Mouse (Mus musculus) kidney, embryonic 15.5 days (tissue): ENCODE measurements around the gene Txndc2. TPM values are rescaled to one million over a fixed set of nuclear protein-coding genes. Genes with fewer than 3 reads are reported as not detected.

ENCODE experiments used
- ATAC-seq: fragments of 200-750 bp; cut with Nextera tagmentation; replicated peaks from 2 replicates; pipeline ENCODE4 v1.8.0; 2017; ENCODE audit warnings: moderate TSS enrichment; ENCODE audit not compliant: low FRiP score
- H3K27ac ChIP-seq: fragments of 300-500 bp; sonication (generic); 2 replicates; pipeline ENCODE4 v1.5.1; 2015; ENCODE audit warnings: mild to moderate bottlenecking, inconsistent platforms
- H3K27me3 ChIP-seq: fragments of 300-500 bp; sonication (generic); 2 replicates; pipeline ENCODE4 v1.6.1; 2015; ENCODE audit warnings: inconsistent platforms
- H3K36me3 ChIP-seq: fragments of 300-500 bp; sonication (generic); 2 replicates; pipeline ENCODE4 v1.6.1; 2015; ENCODE audit warnings: inconsistent platforms
- H3K4me1 ChIP-seq: fragments of 300-500 bp; sonication (generic); 2 replicates; pipeline ENCODE4 v1.6.1; 2015; ENCODE audit warnings: inconsistent platforms
- H3K4me2 ChIP-seq: fragments of 300-500 bp; sonication (generic); 2 replicates; pipeline ENCODE4 v1.6.1; 2015; ENCODE audit warnings: moderate library complexity, mild to moderate bottlenecking, inconsistent platforms
- H3K4me3 ChIP-seq: fragments of 300-500 bp; sonication (generic); replicated peaks from 2 replicates; pipeline ENCODE4 v1.5.1; 2015; ENCODE audit warnings: mild to moderate bottlenecking, inconsistent platforms
- H3K9ac ChIP-seq: fragments of 300-500 bp; sonication (generic); 2 replicates; pipeline ENCODE4 v1.6.1; 2015; ENCODE audit warnings: mild to moderate bottlenecking, inconsistent platforms
- H3K9me3 ChIP-seq: fragments of 300-500 bp; sonication (generic); replicated peaks from 2 replicates; pipeline ENCODE4 v1.6.1; 2016; ENCODE audit warnings: inconsistent platforms
- WGBS: fragments of 180-500 bp; shearing (Covaris S2); methylation state at CpG from one replicate; pipeline ENCODE4 v1.1.7; 2015; ENCODE audit warnings: mixed read lengths; 5-methylcytosine and 5-hydroxymethylcytosine counted together
- polyA plus RNA-seq: library from polyadenylated mRNA; unstranded; fragments of >200 nt; fragmentation: Nextera tagmentation; extraction: Ambion mirVana; gene quantifications from 2 replicates; pipeline ENCODE4 v1.2.1, GENCODE M21; 2015

Txndc2 gene
- not detected in 2 replicates for polyA plus RNA-seq

- no peak within 1 kb of the TSS for H3K9ac ChIP-seq
- no peak within 1 kb of the TSS for H3K4me3 ChIP-seq
- 84% methylated on average over 11 of the region's 11 CpGs for WGBS
- no peaks in the 10 kb centered on the region for H3K9me3 ChIP-seq
- H3K36me3 ChIP-seq, result no peaks in the 10 kb centered on the region
- H3K4me2 ChIP-seq, result peak within 1 kb of the TSS; percentile 17; the same call in 1 of the 2 replicates
- peak within 1 kb of the TSS; percentile 33 for H3K27ac ChIP-seq
- peaks cover 17% of the 10 kb centered on the region for H3K4me1 ChIP-seq
- no peaks in the 10 kb centered on the region for H3K27me3 ChIP-seq
- ATAC-seq, result no peak
These were observed at the start of gene Txndc2 for GRCm38 (mm10) chr17:65641734-65642218. Gene Txndc2, minus strand, starts transcription at chr17:65642168.

GRCm38 (mm10) chr17:65683731-65684130, 41.8 kb upstream of the Txndc2 start:
- ATAC-seq, result no peak
- Histone ChIP-seq H3K27ac (no peak overlapping the region), H3K9ac (no peak overlapping the region), H3K36me3 (no peaks in the 10 kb centered on the region), H3K27me3 (no peaks in the 10 kb centered on the region), H3K4me2 (no peak overlapping the region), H3K4me1 (no peaks in the 10 kb centered on the region), H3K4me3 (no peak overlapping the region), H3K9me3 (no peaks in the 10 kb centered on the region)
- 79% methylated on average over 2 of the region's 2 CpGs for WGBS

DNA sequence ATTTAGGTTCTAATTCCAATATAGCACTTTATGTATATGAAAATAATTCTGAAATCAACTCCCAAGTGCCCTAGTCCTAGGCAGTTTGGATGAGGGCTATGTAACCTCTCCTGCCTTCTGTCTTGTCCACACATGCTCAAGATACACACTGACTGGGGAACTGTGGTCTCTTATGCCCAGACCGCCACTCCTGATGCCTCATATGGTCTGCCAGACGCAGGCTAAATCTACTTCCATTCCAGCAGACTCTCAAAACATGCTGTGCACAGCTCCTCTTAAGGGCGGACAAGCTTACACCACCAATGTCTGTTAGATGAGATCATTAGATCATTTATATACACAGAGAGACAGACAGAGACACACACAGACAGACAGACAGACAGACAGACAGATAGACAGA, 41.3 kb upstream of the Txndc2 start:
- 88% methylated on average over 3 of the region's 3 CpGs for WGBS
- no peaks in the 10 kb centered on the region for H3K4me1 ChIP-seq
- ATAC-seq, result no peak
- no peak overlapping the region for H3K4me3 ChIP-seq
- no peaks in the 10 kb centered on the region for H3K36me3 ChIP-seq
- no peak overlapping the region for H3K4me2 ChIP-seq
- H3K9me3 ChIP-seq, result no peaks in the 10 kb centered on the region
- no peaks in the 10 kb centered on the region for H3K27me3 ChIP-seq
- H3K9ac ChIP-seq, result no peak overlapping the region
- no peak overlapping the region for H3K27ac ChIP-seq

DNA sequence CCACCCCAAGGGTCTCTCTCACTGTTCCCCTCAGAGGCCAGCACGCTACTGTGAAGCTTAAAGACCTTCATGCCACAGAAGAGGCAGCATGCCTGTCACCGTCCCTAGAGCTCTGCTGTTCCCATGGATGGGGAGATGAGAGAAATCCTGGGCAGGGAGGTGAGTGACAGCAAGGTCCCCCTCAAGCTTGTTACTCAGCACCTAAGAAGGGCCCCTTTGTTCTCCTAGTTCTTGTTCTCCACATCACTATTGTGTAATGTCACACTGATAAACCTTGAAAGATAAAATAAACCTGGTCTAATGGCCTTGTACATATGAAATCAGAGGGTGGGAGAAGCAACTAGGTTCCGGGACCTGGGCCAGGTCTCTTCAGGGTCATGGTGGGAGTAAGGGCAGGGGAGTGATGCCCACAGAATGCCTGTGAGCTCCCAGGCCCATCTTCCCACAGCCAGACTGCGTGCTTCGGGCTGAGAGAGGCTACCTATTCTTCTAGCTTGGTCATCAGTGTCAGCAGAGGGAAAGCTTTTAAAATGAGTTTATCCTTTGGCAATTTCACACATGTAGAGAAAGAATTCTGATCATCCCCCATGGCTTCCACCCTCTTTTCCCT, 40.2 kb upstream of the Txndc2 start:
- Histone ChIP-seq H3K36me3 (no peaks in the 10 kb centered on the region), H3K9ac (no peak overlapping the region), H3K4me1 (no peaks in the 10 kb centered on the region), H3K27ac (no peak overlapping the region), H3K27me3 (no peaks in the 10 kb centered on the region), H3K4me2 (no peak overlapping the region), H3K4me3 (no peak overlapping the region), H3K9me3 (no peaks in the 10 kb centered on the region)
- 91% methylated on average over 5 of the region's 5 CpGs for WGBS
- no peak for ATAC-seq

DNA sequence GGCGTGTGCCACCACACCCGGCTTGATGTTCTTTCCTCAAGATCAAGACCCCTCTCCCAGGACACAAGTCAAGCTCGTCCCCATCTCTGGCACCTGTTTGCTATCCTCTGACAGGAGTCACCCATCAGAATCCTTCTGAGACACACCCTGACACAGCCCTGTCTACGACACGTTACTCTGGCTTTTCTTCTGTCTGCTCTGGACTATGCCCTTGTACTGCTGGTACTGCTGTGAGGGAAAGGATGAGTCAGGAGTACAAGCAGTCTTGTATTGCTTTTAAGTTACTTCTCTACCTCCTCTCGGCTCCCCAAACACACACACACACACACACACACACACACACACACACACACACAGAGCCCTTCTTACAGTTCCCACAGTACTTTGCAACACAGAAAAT, 39.5 kb upstream of the Txndc2 start:
- WGBS, result 77% methylated on average over 6 of the region's 6 CpGs
- no peaks in the 10 kb centered on the region for H3K36me3 ChIP-seq
- no peak overlapping the region for H3K4me3 ChIP-seq
- H3K9me3 ChIP-seq, result no peaks in the 10 kb centered on the region
- no peak overlapping the region for H3K4me2 ChIP-seq
- no peaks in the 10 kb centered on the region for H3K27me3 ChIP-seq
- no peak for ATAC-seq
- no peak overlapping the region for H3K9ac ChIP-seq
- no peak overlapping the region for H3K27ac ChIP-seq
- H3K4me1 ChIP-seq, result no peaks in the 10 kb centered on the region

GRCm38 (mm10) chr17:65680801-65681412, 38.9 kb upstream of the Txndc2 start:
- WGBS, result 78% methylated on average over 2 of the region's 2 CpGs
- Histone ChIP-seq H3K27ac (no peak overlapping the region), H3K27me3 (no peaks in the 10 kb centered on the region), H3K9ac (no peak overlapping the region), H3K4me2 (no peak overlapping the region), H3K9me3 (no peaks in the 10 kb centered on the region), H3K4me3 (no peak overlapping the region), H3K4me1 (no peaks in the 10 kb centered on the region), H3K36me3 (no peaks in the 10 kb centered on the region)
- no peak for ATAC-seq

- Histone ChIP-seq H3K27ac (no peak overlapping the region), H3K27me3 (no peaks in the 10 kb centered on the region), H3K4me3 (no peak overlapping the region), H3K4me1 (no peaks in the 10 kb centered on the region), H3K9ac (no peak overlapping the region), H3K36me3 (no peaks in the 10 kb centered on the region), H3K4me2 (no peak overlapping the region), H3K9me3 (no peaks in the 10 kb centered on the region)
- WGBS, result 66% methylated on average over 14 of the region's 14 CpGs
- ATAC-seq, result no peak
These were observed 38.0 kb upstream of the Txndc2 start for GRCm38 (mm10) chr17:65679806-65680446.

- no peak overlapping the region for H3K9ac ChIP-seq
- H3K4me2 ChIP-seq, result no peak overlapping the region
- no peaks in the 10 kb centered on the region for H3K27me3 ChIP-seq
- no peaks in the 10 kb centered on the region for H3K36me3 ChIP-seq
- H3K9me3 ChIP-seq, result no peaks in the 10 kb centered on the region; the same call in 1 of the 2 replicates
- no peak for ATAC-seq
- H3K4me3 ChIP-seq, result no peak overlapping the region
- H3K27ac ChIP-seq, result no peak overlapping the region
- 92% methylated on average over 1 of the region's 1 CpGs for WGBS
- no peaks in the 10 kb centered on the region for H3K4me1 ChIP-seq
These were observed 35.8 kb upstream of the Txndc2 start for GRCm38 (mm10) chr17:65677742-65678141.

- no peaks in the 10 kb centered on the region for H3K27me3 ChIP-seq
- WGBS, result 90% methylated on average over 8 of the region's 8 CpGs
- H3K9me3 ChIP-seq, result no peaks in the 10 kb centered on the region; the same call in 1 of the 2 replicates
- no peak for ATAC-seq
- no peak overlapping the region for H3K4me2 ChIP-seq
- no peaks in the 10 kb centered on the region for H3K36me3 ChIP-seq
- no peak overlapping the region for H3K9ac ChIP-seq
- H3K4me1 ChIP-seq, result no peaks in the 10 kb centered on the region
- no peak overlapping the region for H3K4me3 ChIP-seq
- no peak overlapping the region for H3K27ac ChIP-seq
These were observed 34.6 kb upstream of the Txndc2 start for GRCm38 (mm10) chr17:65676536-65676935.

GRCm38 (mm10) chr17:65675985-65676384, 34.0 kb upstream of the Txndc2 start:
- no peak overlapping the region for H3K4me2 ChIP-seq
- H3K27me3 ChIP-seq, result no peaks in the 10 kb centered on the region
- no peak overlapping the region for H3K9ac ChIP-seq
- H3K9me3 ChIP-seq, result no peaks in the 10 kb centered on the region; the same call in 1 of the 2 replicates
- no peak overlapping the region for H3K4me3 ChIP-seq
- H3K36me3 ChIP-seq, result no peaks in the 10 kb centered on the region
- no peak overlapping the region for H3K27ac ChIP-seq
- no peak for ATAC-seq
- WGBS, result 85% methylated on average over 3 of the region's 3 CpGs
- no peaks in the 10 kb centered on the region for H3K4me1 ChIP-seq

DNA sequence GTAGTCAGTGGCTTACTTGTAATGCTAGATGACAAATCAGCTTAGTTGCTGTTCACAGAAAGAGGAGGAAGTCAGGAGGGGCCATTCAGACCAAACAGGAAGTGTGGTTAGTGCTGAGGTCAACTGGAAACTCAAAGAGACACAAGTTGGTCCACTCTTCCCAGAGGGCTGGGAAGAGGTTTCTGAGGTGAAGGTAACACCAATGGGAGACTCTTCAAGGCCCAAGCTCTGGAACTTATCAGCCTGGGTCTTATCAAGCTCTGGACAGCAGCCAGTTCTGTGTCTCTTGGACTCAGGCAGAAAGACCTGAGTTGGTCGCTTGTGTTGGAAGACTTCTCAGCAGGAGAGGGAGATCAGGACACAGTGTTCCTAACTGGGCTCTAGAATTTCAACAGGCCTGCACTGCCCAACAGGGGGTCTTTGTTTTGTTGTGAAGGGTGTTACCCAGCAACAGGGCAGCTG, 32.8 kb upstream of the Txndc2 start:
- Histone ChIP-seq H3K9ac (no peak overlapping the region), H3K4me1 (no peaks in the 10 kb centered on the region), H3K27me3 (no peaks in the 10 kb centered on the region), H3K4me2 (no peak overlapping the region), H3K4me3 (no peak overlapping the region), H3K27ac (no peak overlapping the region), H3K36me3 (no peaks in the 10 kb centered on the region), H3K9me3 (no peaks in the 10 kb centered on the region; the same call in 1 of the 2 replicates)
- WGBS, result 70% methylated on average over 1 of the region's 1 CpGs
- ATAC-seq, result no peak

- Histone ChIP-seq H3K27ac (no peak overlapping the region), H3K9me3 (no peaks in the 10 kb centered on the region; the same call in 1 of the 2 replicates), H3K4me3 (no peak overlapping the region), H3K9ac (no peak overlapping the region), H3K4me2 (no peak overlapping the region), H3K27me3 (no peaks in the 10 kb centered on the region), H3K4me1 (no peaks in the 10 kb centered on the region), H3K36me3 (no peaks in the 10 kb centered on the region)
- 93% methylated on average over 7 of the region's 7 CpGs for WGBS
- no peak for ATAC-seq
These were observed 31.0 kb upstream of the Txndc2 start for GRCm38 (mm10) chr17:65672926-65673325.
